Mouse (Mus musculus): ENCODE data around the gene Npsr1. TPM values are rescaled to one million over a fixed set of nuclear protein-coding genes. Genes with fewer than 3 reads are reported as not detected.

The Npsr1 gene
- polyA plus RNA-seq, 1 experiment from 2014 or later, result not detected

- H3K9me3 ChIP-seq (replicated peaks), result no peaks in the 10 kb centered on the region
- no peaks in the 10 kb centered on the region for H3K36me3 ChIP-seq
- H3K4me3 ChIP-seq, result no peak overlapping the region
- 51% methylated on average over 5 of the region's 5 CpGs for WGBS
- no peaks in the 10 kb centered on the region for H3K4me1 ChIP-seq (replicated peaks)
- H3K4me2 ChIP-seq, result no peak overlapping the region
- H3K27ac ChIP-seq, result no peak overlapping the region
- H3K27me3 ChIP-seq, result no peaks in the 10 kb centered on the region
- ATAC-seq (replicated peaks; ENCODE audit: insufficient number of reproducible peaks, insufficient read depth, low FRiP score, low read depth), result no peak
- H3K9ac ChIP-seq, result no peak overlapping the region
These were observed 209.2 kb downstream of the Npsr1 start for GRCm38 (mm10) chr9:24306990-24307389.

- 54% methylated on average over 3 of the region's 3 CpGs for WGBS
These were observed 209.6 kb downstream of the Npsr1 start for GRCm38 (mm10) chr9:24307400-24307799.

GRCm38 (mm10) chr9:24315835-24316234 is 218.0 kb downstream of the Npsr1 start:
- no peaks in the 10 kb centered on the region for H3K36me3 ChIP-seq
- peaks cover 8% of the 10 kb centered on the region; the same call in 1 of the 2 replicates for H3K4me1 ChIP-seq (replicated peaks)
- no peak overlapping the region for H3K27ac ChIP-seq
- no peak overlapping the region for H3K9ac ChIP-seq
- no peaks in the 10 kb centered on the region for H3K27me3 ChIP-seq
- H3K4me3 ChIP-seq, result no peak overlapping the region
- no peak for ATAC-seq (replicated peaks; ENCODE audit: insufficient number of reproducible peaks, insufficient read depth, low FRiP score, low read depth)
- no peaks in the 10 kb centered on the region for H3K9me3 ChIP-seq (replicated peaks)
- no peak overlapping the region for H3K4me2 ChIP-seq
- WGBS, result 86% methylated on average over 2 of the region's 2 CpGs

More at GRCm38 (mm10) chr9:24307400-24307799, 209.6 kb downstream of the Npsr1 start:
- no peak overlapping the region for H3K27ac ChIP-seq
- no peak for ATAC-seq (replicated peaks; ENCODE audit: insufficient number of reproducible peaks, insufficient read depth, low FRiP score, low read depth)
- H3K36me3 ChIP-seq, result no peaks in the 10 kb centered on the region
- no peaks in the 10 kb centered on the region for H3K9me3 ChIP-seq (replicated peaks)
- no peak overlapping the region for H3K4me3 ChIP-seq
- no peak overlapping the region for H3K9ac ChIP-seq
- H3K27me3 ChIP-seq, result no peaks in the 10 kb centered on the region
- no peak overlapping the region for H3K4me2 ChIP-seq
- H3K4me1 ChIP-seq (replicated peaks), result no peaks in the 10 kb centered on the region

GRCm38 (mm10) chr9:24331661-24332060 is 233.9 kb downstream of the Npsr1 start:
- Histone ChIP-seq H3K9ac (no peak overlapping the region), H3K9me3 (replicated peaks) (no peaks in the 10 kb centered on the region), H3K36me3 (no peaks in the 10 kb centered on the region), H3K27me3 (no peaks in the 10 kb centered on the region), H3K4me2 (no peak overlapping the region), H3K4me1 (replicated peaks) (no peaks in the 10 kb centered on the region), H3K4me3 (no peak overlapping the region), H3K27ac (no peak overlapping the region)
- 54% methylated on average over 2 of the region's 2 CpGs for WGBS
- ATAC-seq (replicated peaks; ENCODE audit: insufficient number of reproducible peaks, insufficient read depth, low FRiP score, low read depth), result no peak

DNA sequence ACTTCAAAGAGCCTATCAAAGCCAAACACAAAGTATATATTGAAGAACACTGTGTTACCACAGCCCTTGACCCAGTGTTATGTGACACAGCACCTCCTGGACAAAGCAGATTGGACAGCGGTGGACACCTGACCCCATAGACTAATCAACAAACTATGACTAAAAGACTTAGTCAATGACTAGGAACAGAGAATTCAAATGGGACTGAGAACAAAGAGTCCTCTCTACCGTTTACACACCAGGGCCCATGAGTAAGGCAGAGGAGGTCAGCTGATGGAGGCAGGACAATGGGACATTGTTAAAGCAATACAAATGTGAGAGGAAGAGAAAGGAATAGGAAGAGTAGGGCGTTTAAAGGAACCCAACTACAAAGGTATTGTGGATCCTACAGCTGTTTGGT is 243.5 kb downstream of the Npsr1 start:
- no peak overlapping the region for H3K4me3 ChIP-seq
- no peaks in the 10 kb centered on the region for H3K27me3 ChIP-seq
- 54% methylated on average over 3 of the region's 3 CpGs for WGBS
- H3K4me2 ChIP-seq, result no peak overlapping the region
- H3K9ac ChIP-seq, result no peak overlapping the region
- H3K27ac ChIP-seq, result no peak overlapping the region
- no peaks in the 10 kb centered on the region for H3K36me3 ChIP-seq
- no peaks in the 10 kb centered on the region for H3K9me3 ChIP-seq (replicated peaks)
- no peaks in the 10 kb centered on the region for H3K4me1 ChIP-seq (replicated peaks)
- no peak for ATAC-seq (replicated peaks; ENCODE audit: insufficient number of reproducible peaks, insufficient read depth, low FRiP score, low read depth)

DNA sequence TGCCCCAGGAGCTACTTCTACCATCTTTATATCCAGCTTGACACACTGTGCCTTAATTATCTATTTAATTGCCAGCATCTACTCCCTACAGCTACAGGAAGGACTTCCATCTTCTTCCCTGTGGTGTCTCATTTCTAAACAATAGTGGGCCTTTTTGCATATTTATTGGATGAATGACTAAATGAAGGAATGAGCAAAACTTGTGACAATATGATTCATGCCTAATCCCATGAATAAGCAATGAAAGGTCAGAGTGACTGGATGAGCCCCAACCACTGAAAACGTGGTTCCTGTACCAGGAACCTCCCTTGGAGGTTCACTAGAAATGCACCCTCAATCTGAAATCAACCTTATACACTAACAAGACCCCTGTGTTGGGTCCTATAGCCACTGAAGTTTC is 249.2 kb downstream of the Npsr1 start:
- no peaks in the 10 kb centered on the region for H3K36me3 ChIP-seq
- H3K9me3 ChIP-seq (replicated peaks), result no peaks in the 10 kb centered on the region
- WGBS, result 29% methylated on average over 1 of the region's 1 CpGs
- no peak overlapping the region for H3K4me3 ChIP-seq
- H3K4me2 ChIP-seq, result no peak overlapping the region
- H3K27me3 ChIP-seq, result no peaks in the 10 kb centered on the region
- H3K4me1 ChIP-seq (replicated peaks), result no peaks in the 10 kb centered on the region
- no peak for ATAC-seq (replicated peaks; ENCODE audit: insufficient number of reproducible peaks, insufficient read depth, low FRiP score, low read depth)
- no peak overlapping the region for H3K27ac ChIP-seq
- H3K9ac ChIP-seq, result no peak overlapping the region

- Histone ChIP-seq H3K27ac (no peak overlapping the region), H3K27me3 (no peaks in the 10 kb centered on the region), H3K4me1 (replicated peaks) (no peaks in the 10 kb centered on the region), H3K9ac (no peak overlapping the region), H3K4me3 (no peak overlapping the region), H3K9me3 (replicated peaks) (no peaks in the 10 kb centered on the region), H3K36me3 (no peaks in the 10 kb centered on the region), H3K4me2 (no peak overlapping the region)
- ATAC-seq (replicated peaks; ENCODE audit: insufficient number of reproducible peaks, insufficient read depth, low FRiP score, low read depth), result no peak
- 72% methylated on average over 2 of the region's 2 CpGs for WGBS
These were observed 251.7 kb downstream of the Npsr1 start for GRCm38 (mm10) chr9:24349510-24349909.

GRCm38 (mm10) chr9:24351402-24351801 is 253.6 kb downstream of the Npsr1 start:
- no peaks in the 10 kb centered on the region for H3K36me3 ChIP-seq
- no peaks in the 10 kb centered on the region for H3K4me1 ChIP-seq (replicated peaks)
- no peaks in the 10 kb centered on the region for H3K27me3 ChIP-seq
- H3K27ac ChIP-seq, result no peak overlapping the region
- H3K4me2 ChIP-seq, result no peak overlapping the region
- 86% methylated on average over 3 of the region's 3 CpGs for WGBS
- H3K4me3 ChIP-seq, result no peak overlapping the region
- ATAC-seq (replicated peaks; ENCODE audit: insufficient number of reproducible peaks, insufficient read depth, low FRiP score, low read depth), result no peak; the same call in 1 of the 2 replicates
- H3K9me3 ChIP-seq (replicated peaks), result no peaks in the 10 kb centered on the region
- H3K9ac ChIP-seq, result no peak overlapping the region
